Mouse (Mus musculus): ENCODE measurements around the gene Ces2e. TPM values are rescaled to one million over a fixed set of nuclear protein-coding genes. Genes with fewer than 3 reads are reported as not detected.
"Not testable (repeated sequence)": the region's sequence is repeated elsewhere in the genome, so short reads cannot be mapped to it uniquely, and the experiment has no call there.

Ces2e gene
- total RNA-seq (2021): not detected
- long read RNA-seq, experiment 1: 0 reads
- long read RNA-seq, experiment 2: 0 reads

DNA sequence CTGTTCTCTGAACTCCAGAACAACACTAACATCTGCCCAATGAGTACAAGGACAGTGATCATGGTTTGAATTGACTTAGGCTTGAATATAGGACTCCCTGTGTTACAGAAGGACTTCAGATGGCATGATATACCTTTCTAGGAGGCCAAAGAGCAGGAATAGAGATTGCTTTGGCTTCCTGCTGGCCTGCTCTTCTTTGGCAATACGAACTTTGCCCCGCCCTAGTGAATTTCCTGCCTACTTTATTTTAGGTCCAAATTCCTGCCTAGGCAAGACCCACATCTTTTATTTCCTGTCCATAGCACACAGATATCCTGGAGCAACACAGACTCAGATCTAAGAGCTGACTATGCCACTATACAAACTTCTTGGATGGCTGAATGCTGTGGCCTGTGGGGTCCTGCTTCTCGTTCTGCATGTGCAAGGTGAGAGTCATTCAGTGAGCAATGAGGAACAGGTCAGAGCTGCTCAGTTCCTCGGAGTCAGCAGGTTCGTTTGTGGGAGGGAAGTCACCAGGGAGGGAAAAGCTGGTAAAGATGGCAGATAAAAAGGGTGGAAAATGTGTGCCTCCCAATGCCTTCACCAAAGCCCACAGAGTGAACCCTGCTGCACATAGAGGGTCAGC is at the start of gene Ces2e:
Ces2e (plus strand) TSS at position 289 of the 625 bp plus-strand sequence.
- Histone ChIP-seq H3K27ac (no peak within 1 kb of the TSS), H3K4me3 (no peak within 1 kb of the TSS)
- no peak for TF ChIP-seq CTCF (conservative IDR thresholded peaks at IDR 0.05)
- DNase-seq (ENCODE audit: low spot score in 2 of 2): no peak

- H3K27ac ChIP-seq; DNase-seq (ENCODE audit: low spot score in 2 of 2); H3K4me3 ChIP-seq: not testable (repeated sequence)
Measured at GRCm38 (mm10) chr8:104886223-104886926, 39.7 kb upstream of the Ces2e start.

- DNase-seq (ENCODE audit: low spot score in 2 of 2): no peak
- peak; percentile 55 for TF ChIP-seq CTCF (conservative IDR thresholded peaks at IDR 0.05)
- no peak overlapping the region for H3K27ac ChIP-seq
- H3K4me3 ChIP-seq: no peak overlapping the region
Measured at GRCm38 (mm10) chr8:104901746-104902145, 24.3 kb upstream of the Ces2e start.

GRCm38 (mm10) chr8:104907111-104907510 is 18.9 kb upstream of the Ces2e start:
- H3K27ac ChIP-seq: no peak overlapping the region
- no peak overlapping the region for H3K4me3 ChIP-seq
- DNase-seq (ENCODE audit: low spot score in 2 of 2): no peak
- TF ChIP-seq CTCF (conservative IDR thresholded peaks at IDR 0.05): no peak

DNA sequence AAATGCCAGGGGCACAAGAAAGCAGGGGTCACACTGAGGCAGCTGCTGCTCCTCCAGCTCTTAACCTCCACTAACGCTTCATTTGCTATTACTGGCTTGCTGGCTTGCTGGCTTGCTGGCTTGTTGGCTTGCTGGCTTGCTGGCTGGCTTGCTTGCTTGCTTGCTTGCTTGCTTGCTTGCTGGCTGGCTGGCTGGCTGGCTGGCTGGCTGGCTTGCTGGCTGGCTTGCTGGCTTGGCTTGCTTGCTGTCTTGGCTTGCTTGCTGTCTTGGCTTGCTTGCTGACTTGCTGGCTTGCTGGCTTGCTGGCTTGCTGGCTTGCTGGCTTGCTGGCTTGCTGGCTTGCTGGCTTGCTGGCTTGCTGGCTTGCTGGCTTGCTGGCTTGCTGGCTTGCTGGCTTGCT is 17.0 kb upstream of the Ces2e start:
- H3K27ac ChIP-seq, H3K4me3 ChIP-seq: not testable (repeated sequence)
- peak in 1 of 2 experiments; percentile 9 for DNase-seq (ENCODE audit: low spot score in 2 of 2)

DNA sequence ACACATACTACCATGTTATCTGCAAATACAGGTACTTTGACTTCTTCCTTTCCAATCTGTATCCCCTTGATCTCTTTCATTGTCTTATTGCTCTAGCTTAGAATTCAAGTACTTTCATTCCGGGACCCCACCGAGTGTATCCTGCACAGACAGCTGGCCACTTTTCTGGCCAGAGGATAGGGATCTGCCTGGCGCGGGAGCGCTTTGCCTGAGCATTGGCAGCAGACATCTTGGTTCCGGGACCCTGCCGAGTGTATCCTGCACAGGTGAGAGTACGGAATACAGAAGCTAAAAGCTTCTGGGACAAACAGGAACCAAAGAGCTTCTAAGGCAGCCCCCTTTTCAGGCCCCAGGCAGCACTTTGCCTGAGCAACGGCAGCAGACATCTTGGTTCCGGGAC is 16.4 kb upstream of the Ces2e start:
- not testable (repeated sequence) for H3K4me3 ChIP-seq; DNase-seq (ENCODE audit: low spot score in 2 of 2)

GRCm38 (mm10) chr8:104927301-104927700 is 1.2 kb downstream of the Ces2e start:
- no peak for DNase-seq (ENCODE audit: low spot score in 2 of 2)
- Histone ChIP-seq H3K4me3 (no peak overlapping the region), H3K27ac (no peak overlapping the region)
- no peak for TF ChIP-seq CTCF (conservative IDR thresholded peaks at IDR 0.05)

More for the DNA sequence above, 16.4 kb upstream of the Ces2e start:
- H3K27ac ChIP-seq: not testable (repeated sequence)

- DNase-seq (ENCODE audit: low spot score in 2 of 2): no peak
- Histone ChIP-seq H3K27ac (no peak overlapping the region), H3K4me3 (no peak overlapping the region)
- TF ChIP-seq CTCF (conservative IDR thresholded peaks at IDR 0.05): peak; percentile 63
Measured at GRCm38 (mm10) chr8:104944665-104945064, 18.6 kb downstream of the Ces2e start.

- no peak for TF ChIP-seq CTCF (conservative IDR thresholded peaks at IDR 0.05)
- no peak for DNase-seq (ENCODE audit: low spot score in 2 of 2)
- H3K4me3 ChIP-seq: no peak within 1 kb of the TSS
- no peak within 1 kb of the TSS for H3K27ac ChIP-seq
Measured at GRCm38 (mm10) chr8:104947056-104947455, 21.0 kb downstream of the Ces2e start, which contains the start of gene Ces2f. Gene Ces2f, plus strand, starts transcription at chr8:104947356.

GRCm38 (mm10) chr8:104949031-104949430 is 23.0 kb downstream of the Ces2e start:
- Histone ChIP-seq H3K4me3 (no peak overlapping the region), H3K27ac (no peak overlapping the region)
- TF ChIP-seq CTCF (conservative IDR thresholded peaks at IDR 0.05): no peak
- no peak for DNase-seq (ENCODE audit: low spot score in 2 of 2)

DNA sequence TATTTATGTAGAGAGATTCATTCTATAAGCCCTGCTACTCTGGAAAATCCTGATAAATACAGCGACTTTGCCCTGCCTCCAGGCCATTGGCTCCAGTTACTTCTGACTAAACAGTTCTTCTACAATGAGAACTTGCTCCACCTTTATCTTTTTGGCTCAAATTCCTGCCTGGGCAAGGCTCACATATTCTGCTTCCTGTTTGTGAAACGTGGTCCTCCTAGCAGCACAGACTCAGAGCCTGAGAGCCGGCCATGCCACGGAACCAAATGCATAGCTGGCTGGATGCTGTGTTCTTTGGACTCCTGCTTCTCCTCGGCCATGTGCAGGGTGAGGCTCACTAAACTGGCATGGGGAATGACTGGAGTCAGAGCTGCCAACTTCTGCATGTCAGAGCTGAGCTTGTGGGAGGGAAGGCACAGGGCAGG is 35.5 kb downstream of the Ces2e start, which contains the start of gene Ces2g:
Ces2g (plus strand) TSS at position 182 of the 425 bp plus-strand sequence.
- Histone ChIP-seq H3K27ac (no peak within 1 kb of the TSS), H3K4me3 (no peak within 1 kb of the TSS)
- TF ChIP-seq CTCF (conservative IDR thresholded peaks at IDR 0.05): no peak
- no peak for DNase-seq (ENCODE audit: low spot score in 2 of 2)

- no peak overlapping the region for H3K4me3 ChIP-seq
- no peak for TF ChIP-seq CTCF (conservative IDR thresholded peaks at IDR 0.05)
- H3K27ac ChIP-seq: no peak overlapping the region
- DNase-seq (ENCODE audit: low spot score in 2 of 2): no peak
Measured at GRCm38 (mm10) chr8:104962229-104962901, 36.3 kb downstream of the Ces2e start.

DNA sequence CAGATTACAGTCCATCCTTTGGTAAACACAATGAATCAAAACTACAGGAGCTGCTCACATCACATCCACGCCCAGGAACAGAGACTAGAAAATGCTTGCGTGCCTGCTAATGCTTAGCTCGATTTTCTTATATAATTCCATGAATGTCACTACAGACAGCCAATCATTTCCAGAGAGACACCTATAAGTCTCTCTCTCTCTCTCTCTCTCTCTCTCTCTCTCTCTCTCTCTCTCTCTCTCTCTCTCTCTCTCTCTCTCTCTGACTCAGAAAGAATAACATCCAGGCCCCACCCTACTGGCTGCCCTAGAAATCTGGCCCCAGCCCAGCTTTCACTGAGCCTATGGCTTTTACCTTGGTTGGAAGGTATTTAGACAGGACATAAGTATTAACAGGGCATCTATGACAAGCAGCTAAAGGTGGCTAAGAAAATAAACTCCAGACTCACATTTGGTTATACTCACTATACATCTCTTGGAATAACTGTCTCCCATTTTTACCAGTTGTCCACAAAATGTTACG is 37.4 kb downstream of the Ces2e start:
- no peak for TF ChIP-seq CTCF (conservative IDR thresholded peaks at IDR 0.05)
- no peak for DNase-seq (ENCODE audit: low spot score in 2 of 2)
- Histone ChIP-seq H3K27ac (no peak overlapping the region), H3K4me3 (no peak overlapping the region)
